16 mouse cellular contexts compared by ENCODE assay signal in genomic region chr6:83010010-83010409, GRCm38 (mm10). TPM values are rescaled to one million over a fixed set of nuclear protein-coding genes. Genes with fewer than 3 reads are reported as not detected.
DNase-seq lines count a peak whose midpoint lies in the region; ATAC-seq and TF ChIP-seq lines count a peak whose summit lies in the region.
"Had no signal": no experiment of that assay in that cellular context is flagged by ENCODE, and none has a peak within 500 bp of the region (broad histone marks: within the 10 kb centered on the region; RNA-seq: fewer than 3 reads in every experiment).

No protein-coding gene starts in this region.

- peak overlapping the region; percentile 28; the same call in 1 of the 2 replicates for H3K9ac ChIP-seq in liver, adult 2 months (ENCODE audit: low read depth, low read length)
- H3K9ac ChIP-seq in liver, embryonic 12.5 days: peak overlapping the region; percentile 56
- H3K9ac ChIP-seq: embryonic facial prominence, embryonic 13.5 days; hindbrain, embryonic 12.5 days had no signal

- 52% methylated on average over 7 of the region's 7 CpGs for WGBS in liver, adult 2 months
- 16% methylated on average over 7 of the region's 7 CpGs for WGBS in liver, embryonic 12.5 days (ENCODE audit: insufficient replicate concordance)
- 46% methylated on average over 7 of the region's 7 CpGs for WGBS in small intestine, adult 2 months

- DNase-seq in liver, adult 2 months (ENCODE audit: extremely low read depth, low read depth, low spot score): peak; percentile 19
- no peak for DNase-seq in liver
- DNase-seq in MN1 (ENCODE audit: low spot score): peak; percentile 7
- DNase-seq in left cerebral cortex, adult 8-10 months (ENCODE audit: low spot score in 2 of 2): no peak
- DNase-seq in urinary bladder, postnatal 4 days (ENCODE audit: low spot score in 2 of 2): no peak
- DNase-seq: cerebellum, postnatal 14 days; kidney, postnatal 14 days; lung, postnatal 4 days had no signal

- H3K4me3 ChIP-seq in liver, adult 2 months (ENCODE audit: insufficient read depth, low read depth, low read length): no peak overlapping the region
- H3K4me3 ChIP-seq in liver, embryonic 12.5 days: peak overlapping the region; percentile 28
- 0 out of 2 replicates have a peak overlapping the region, but pooled peaks have one; percentile 5 for H3K4me3 ChIP-seq in small intestine, adult 2 months (ENCODE audit: low read depth, low read length)
- H3K4me3 ChIP-seq: embryonic facial prominence, embryonic 13.5 days; hindbrain, embryonic 12.5 days; myocyte had no signal

- peak overlapping the region; percentile 52 for H3K4me2 ChIP-seq in liver, embryonic 12.5 days
- H3K4me2 ChIP-seq: embryonic facial prominence, embryonic 13.5 days; hindbrain, embryonic 12.5 days had no signal

- no peaks in the 10 kb centered on the region for H3K36me3 ChIP-seq in liver, adult 2 months (ENCODE audit: control insufficient read depth, insufficient read depth, low read length)
- no peaks in the 10 kb centered on the region for H3K36me3 ChIP-seq in liver, embryonic 12.5 days
- no peaks in the 10 kb centered on the region for H3K36me3 ChIP-seq in small intestine, adult 2 months (ENCODE audit: control insufficient read depth, insufficient read depth, low read length)
- H3K36me3 ChIP-seq: embryonic facial prominence, embryonic 13.5 days; hindbrain, embryonic 12.5 days had no signal

- no peaks in the 10 kb centered on the region for H3K9me3 ChIP-seq in liver, embryonic 12.5 days (replicated peaks)
- H3K9me3 ChIP-seq: embryonic facial prominence, embryonic 13.5 days; hindbrain, embryonic 12.5 days had no signal

- H3K27me3 ChIP-seq in liver, adult 2 months (ENCODE audit: control insufficient read depth, insufficient read depth, low read length): no peaks in the 10 kb centered on the region
- no peaks in the 10 kb centered on the region for H3K27me3 ChIP-seq in liver, embryonic 12.5 days (replicated peaks)
- no peaks in the 10 kb centered on the region for H3K27me3 ChIP-seq in small intestine, adult 2 months (ENCODE audit: control insufficient read depth, insufficient read depth, low read length)
- H3K27me3 ChIP-seq: CH12.LX; embryonic facial prominence, embryonic 13.5 days had no signal

- H3K4me1 ChIP-seq in liver, adult 2 months (ENCODE audit: control insufficient read depth, insufficient read depth, low read length): peaks cover 2% of the 10 kb centered on the region; the same call in 1 of the 2 replicates
- H3K4me1 ChIP-seq in liver, embryonic 12.5 days: peaks cover 56% of the 10 kb centered on the region
- H3K4me1 ChIP-seq in small intestine, adult 2 months (ENCODE audit: control insufficient read depth, insufficient read depth, insufficient read length, low read length): peaks cover 2% of the 10 kb centered on the region; the same call in 1 of the 2 replicates

- TF ChIP-seq POLR2A in liver, adult 2 months (IDR thresholded peaks at IDR 0.05; ENCODE audit: extremely low read depth, insufficient read depth, low read length): no peak
- no peak for TF ChIP-seq POLR2A in small intestine, adult 2 months (IDR thresholded peaks at IDR 0.05; ENCODE audit: low read depth, low read length)

- TF ChIP-seq CTCF in liver, adult 2 months (IDR thresholded peaks at IDR 0.05; ENCODE audit: low read depth, low read length): no peak
- TF ChIP-seq CTCF in small intestine, adult 2 months (IDR thresholded peaks at IDR 0.05; ENCODE audit: extremely low read depth, insufficient read length, insufficient replicate concordance, low read depth, low read length): no peak

- ATAC-seq in liver, embryonic 12.5 days: no peak
- ATAC-seq in granulocyte monocyte progenitor cell, adult 5-6 weeks (replicated peaks; ENCODE audit: poor library complexity, severe bottlenecking): no peak
- ATAC-seq: forebrain, embryonic 16.5 days had no signal

- peak overlapping the region; percentile 47 for H3K27ac ChIP-seq in liver, adult 2 months (replicated peaks; ENCODE audit: insufficient read depth, low read depth, low read length)
- peak overlapping the region; percentile 77 for H3K27ac ChIP-seq in liver, embryonic 12.5 days
- H3K27ac ChIP-seq in small intestine, adult 2 months (ENCODE audit: insufficient read depth, low read depth, low read length): peak overlapping the region; percentile 58
- H3K27ac ChIP-seq: embryonic facial prominence, embryonic 13.5 days; hindbrain, embryonic 12.5 days had no signal

- H3K79me2 ChIP-seq in liver, adult 2 months (ENCODE audit: control insufficient read depth, insufficient read depth, low read length): no peaks in the 10 kb centered on the region

RNA-seq across cellular contexts. Expression of gene Dok1, which starts 23.3 kb away (rescaled TPM):
- 1.2 and 2.2 TPM in 2 replicates for total RNA-seq in liver, adult 2 months (2014; rRNA removed)
- polyA plus RNA-seq in liver, adult 2 months (2012; rRNA removed): 1.3 and 1.4 TPM in 2 replicates
- polyA plus RNA-seq in liver, embryonic 12.5 days (2016; fragmentation: Nextera tagmentation; extraction: Ambion mirVana): 22.2 and 22.6 TPM in 2 replicates
- 2.2 and 6.1 TPM in 2 replicates for polyA plus RNA-seq in small intestine, adult 2 months (2012; rRNA removed)
- total RNA-seq in left cerebral cortex, adult 8-10 months (2022): 1 to 10 TPM; 2.1 to 3.7 (median 2.9) TPM
- 18.7 and 25.8 TPM in 2 replicates for total RNA-seq in granulocyte monocyte progenitor cell, adult 5-6 weeks (2014; fragmentation: Nextera tagmentation)
- total RNA-seq in granulocyte monocyte progenitor cell, adult 5-6 weeks (2017): 9.0 and 16.1 TPM in 2 replicates

RNA-seq across cellular contexts. Expression of gene Loxl3, which starts 24.0 kb away (rescaled TPM):
- 1.2 and 1.3 TPM in 2 replicates for total RNA-seq in liver, adult 2 months (2014; rRNA removed)
- polyA plus RNA-seq in liver, adult 2 months (2012; rRNA removed): 0.85 and 1.1 TPM in 2 replicates
- 3.1 and 3.2 TPM in 2 replicates for polyA plus RNA-seq in liver, embryonic 12.5 days (2016; fragmentation: Nextera tagmentation; extraction: Ambion mirVana)
- polyA plus RNA-seq in small intestine, adult 2 months (2012; rRNA removed): 1.4 and 2.5 TPM in 2 replicates
- 1 to 10 TPM; 2.0 to 4.3 (median 3.0) TPM for total RNA-seq in left cerebral cortex, adult 8-10 months (2022)
- total RNA-seq in granulocyte monocyte progenitor cell, adult 5-6 weeks (2014; fragmentation: Nextera tagmentation): 9.0 TPM in 1 of 2 replicates, not detected in the other
- 0.46 and 2.2 TPM in 2 replicates for total RNA-seq in granulocyte monocyte progenitor cell, adult 5-6 weeks (2017)

RNA-seq across cellular contexts. Expression of gene Aup1, which starts 44.3 kb away (rescaled TPM):
- total RNA-seq in liver, adult 2 months (2014; rRNA removed): 109 and 114 TPM in 2 replicates
- polyA plus RNA-seq in liver, adult 2 months (2012; rRNA removed): 593 and 598 TPM in 2 replicates
- polyA plus RNA-seq in liver, embryonic 12.5 days (2016; fragmentation: Nextera tagmentation; extraction: Ambion mirVana): 215 and 233 TPM in 2 replicates
- polyA plus RNA-seq in small intestine, adult 2 months (2012; rRNA removed): 392 and 694 TPM in 2 replicates
- total RNA-seq in left cerebral cortex, adult 8-10 months (2022): 100 to 1,000 TPM in 3 of 4 experiments, 10 to 100 TPM in 1; 98.7 to 123 (median 111) TPM
- 235 and 242 TPM in 2 replicates for total RNA-seq in granulocyte monocyte progenitor cell, adult 5-6 weeks (2014; fragmentation: Nextera tagmentation)
- total RNA-seq in granulocyte monocyte progenitor cell, adult 5-6 weeks (2017): 120 and 136 TPM in 2 replicates

RNA-seq across cellular contexts. Expression of gene Htra2, which starts 45.1 kb away (rescaled TPM):
- total RNA-seq in liver, adult 2 months (2014; rRNA removed): 14.0 and 17.5 TPM in 2 replicates
- 23.3 and 24.1 TPM in 2 replicates for polyA plus RNA-seq in liver, adult 2 months (2012; rRNA removed)
- 147 and 154 TPM in 2 replicates for polyA plus RNA-seq in liver, embryonic 12.5 days (2016; fragmentation: Nextera tagmentation; extraction: Ambion mirVana)
- polyA plus RNA-seq in small intestine, adult 2 months (2012; rRNA removed): 15.0 and 24.3 TPM in 2 replicates
- total RNA-seq in left cerebral cortex, adult 8-10 months (2022): 10 to 100 TPM; 47.7 to 53.7 (median 50.4) TPM
- total RNA-seq in granulocyte monocyte progenitor cell, adult 5-6 weeks (2014; fragmentation: Nextera tagmentation): 96.9 and 114 TPM in 2 replicates
- 66.2 and 81.3 TPM in 2 replicates for total RNA-seq in granulocyte monocyte progenitor cell, adult 5-6 weeks (2017)

RNA-seq across cellular contexts. Expression of gene Dqx1, which starts 47.6 kb away (rescaled TPM):
- 7.4 and 7.5 TPM in 2 replicates for total RNA-seq in liver, adult 2 months (2014; rRNA removed)
- 8.1 and 9.6 TPM in 2 replicates for polyA plus RNA-seq in liver, adult 2 months (2012; rRNA removed)
- polyA plus RNA-seq in liver, embryonic 12.5 days (2016; fragmentation: Nextera tagmentation; extraction: Ambion mirVana): 5.0 and 5.4 TPM in 2 replicates
- polyA plus RNA-seq in small intestine, adult 2 months (2012; rRNA removed): 22.1 and 48.6 TPM in 2 replicates
- 1 to 10 TPM in 2 of 4 experiments, under 1 TPM in 2; 0.67 to 1.5 (median 1.1) TPM for total RNA-seq in left cerebral cortex, adult 8-10 months (2022)
- total RNA-seq in granulocyte monocyte progenitor cell, adult 5-6 weeks (2014; fragmentation: Nextera tagmentation): 0.81 and 2.4 TPM in 2 replicates
- total RNA-seq in granulocyte monocyte progenitor cell, adult 5-6 weeks (2017): 1.1 and 1.6 TPM in 2 replicates

Comparison
In these comparisons a context has a peak if more than half of its experiments do, and no peak if none do; other contexts are left out.
1. DNase-seq: peak in liver, adult 2 months (single experiment) and MN1 (single experiment); none in liver (single experiment), left cerebral cortex, adult 8-10 months (0 of 2) and urinary bladder, postnatal 4 days (0 of 2).
2. Peak in every context shown above with its lines, with median percentiles within 50 percentile points of each other: H3K27ac ChIP-seq.